Mouse (Mus musculus) activated CD4-positive, CD25-positive, alpha-beta regulatory T cell, adult 4 months (primary cell): ENCODE measurements around the gene Cutc. TPM values are rescaled to one million over a fixed set of nuclear protein-coding genes. Genes with fewer than 3 reads are reported as not detected.

ENCODE experiments used
- ATAC-seq: one replicate; pipeline ENCODE4 v1.8.0; 2017
- polyA plus RNA-seq, 2 experiments: library from polyadenylated mRNA; unstranded; fragments of 100-300 nt; shearing (Covaris generic); gene quantifications; one replicate each; pipeline ENCODE4 v1.2.1; 2017

Gene Cutc
- polyA plus RNA-seq, 2 experiments from 2014 or later: 12.3 to 19.9 TPM

- ATAC-seq: no peak
Observed at GRCm38 (mm10) chr19:43801427-43802051, 48.7 kb downstream of the Cutc start.

- ATAC-seq: no peak
Observed at GRCm38 (mm10) chr19:43803866-43804265, 51.1 kb downstream of the Cutc start.

GRCm38 (mm10) chr19:43809331-43809730 lies 56.5 kb downstream of the Cutc start:
- no peak for ATAC-seq

- ATAC-seq: no peak
Observed at GRCm38 (mm10) chr19:43811419-43811818, 58.6 kb downstream of the Cutc start.

- ATAC-seq: no peak
Observed at GRCm38 (mm10) chr19:43813315-43813714, 60.5 kb downstream of the Cutc start.

GRCm38 (mm10) chr19:43815661-43816414 lies 63.0 kb downstream of the Cutc start:
- ATAC-seq: no peak

Other genes with a start within 250 kb of the Cutc start
- gene Got1, start 228.4 kb upstream of the Cutc start, polyA plus RNA-seq: 10 to 100 TPM; 37.1 to 54.8 TPM
- not detected for gene Nkx2-3, start 140.7 kb upstream of the Cutc start, polyA plus RNA-seq
- 10 to 100 TPM in 1 of 2 experiments, 1 to 10 TPM in 1; 8.3 to 10.8 TPM for gene Slc25a28, start 78.1 kb upstream of the Cutc start, polyA plus RNA-seq
- gene Entpd7, start 63.3 kb upstream of the Cutc start, polyA plus RNA-seq: 1 to 10 TPM; 8.0 TPM
- 1 to 10 TPM; 6.6 to 8.1 TPM for gene Cox15, start within 50 bp of the Cutc start, polyA plus RNA-seq
- not detected for gene Abcc2, start 29.2 kb downstream of the Cutc start, polyA plus RNA-seq
- gene Dnmbp, start 187.2 kb downstream of the Cutc start, polyA plus RNA-seq: 1 to 10 TPM; 3.5 to 7.0 TPM
- under 1 TPM in 1 of 2 experiments, not detected in 1; 0.15 TPM for gene Cpn1, start 233.6 kb downstream of the Cutc start, polyA plus RNA-seq